Mouse (Mus musculus): ENCODE data around the gene Sem1. TPM values are rescaled to one million over a fixed set of nuclear protein-coding genes. Genes with fewer than 3 reads are reported as not detected.

Sem1 gene
- polyA plus RNA-seq (2015; fragmentation: Nextera tagmentation; extraction: Ambion mirVana), result 256 and 271 TPM in 2 replicates

DNA sequence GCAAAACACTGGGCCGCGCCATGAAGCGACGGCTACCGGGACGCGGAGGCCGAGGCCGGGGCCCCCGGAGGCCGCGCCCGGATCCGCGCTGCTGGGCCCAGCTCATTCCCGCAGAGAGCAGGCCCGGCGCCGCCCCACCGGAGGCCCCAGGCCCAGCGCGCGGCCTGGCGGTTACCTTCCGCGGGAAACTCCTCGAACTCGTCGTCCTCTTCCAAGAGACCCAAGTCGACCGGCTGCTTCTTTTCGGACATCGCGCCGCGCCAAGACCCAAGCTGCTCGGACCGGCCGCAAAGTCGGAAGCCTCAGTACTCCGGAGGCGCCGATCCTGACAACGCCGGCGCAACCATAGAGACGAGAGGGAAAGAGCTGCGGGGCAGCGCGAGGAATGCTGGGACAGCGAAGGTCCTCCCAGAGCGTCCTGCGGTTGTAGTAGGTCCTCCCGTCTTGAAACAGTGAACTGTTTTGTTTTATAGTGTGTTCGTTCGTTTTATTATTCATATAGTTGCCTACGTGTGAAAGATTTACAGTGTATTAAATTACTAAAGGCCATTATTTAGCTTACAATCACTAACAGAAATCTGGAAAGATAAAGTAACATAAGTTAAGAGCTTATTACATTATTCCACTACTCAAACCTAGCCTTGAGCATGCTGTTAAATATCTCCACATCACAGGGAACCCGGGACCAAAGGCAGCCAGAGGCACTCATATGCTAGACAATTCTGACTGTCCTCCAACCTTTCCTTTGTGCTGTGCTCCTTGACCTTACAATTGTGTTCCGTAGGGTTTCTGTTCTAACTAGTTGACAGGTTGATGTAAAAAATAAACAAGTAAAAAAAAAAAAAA, at the start of gene Sem1:
TSS of gene Sem1 (minus strand) at position 360 of the 846 bp plus-strand sequence.

